Mouse (Mus musculus): ENCODE data around the gene Tcta.

DNA sequence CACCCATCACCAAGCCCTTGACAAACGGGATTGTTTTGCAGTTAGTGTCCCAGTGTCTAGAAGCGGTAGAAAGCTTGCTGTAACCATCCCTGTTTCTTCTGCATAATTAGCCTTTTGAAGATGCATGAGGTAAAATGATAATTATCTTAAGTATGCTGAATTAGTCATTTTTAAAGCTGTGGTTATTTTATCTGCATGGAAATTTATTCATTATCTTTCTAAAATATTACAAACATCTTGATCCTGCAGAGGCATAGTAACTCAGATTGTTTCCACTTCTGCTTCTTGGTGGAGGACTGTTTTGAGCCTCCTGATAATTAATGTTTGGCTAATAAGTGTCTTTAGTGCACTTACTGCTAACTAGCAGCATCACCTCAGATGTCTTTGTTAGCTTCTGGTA is 12.5 kb upstream of the Tcta start:
- no peak for TF ChIP-seq ZNF384 (IDR thresholded peaks at IDR 0.05; ENCODE audit: low read depth, low read length)
- TF ChIP-seq MXI1 (IDR thresholded peaks at IDR 0.05; ENCODE audit: low read depth, low read length), result no peak
- TF ChIP-seq MAX (IDR thresholded peaks at IDR 0.05; ENCODE audit: low read length), result no peak
- no peak for TF ChIP-seq KAT2A (IDR thresholded peaks at IDR 0.05; ENCODE audit: insufficient replicate concordance, low read length)
- TF ChIP-seq MYC (IDR thresholded peaks at IDR 0.05; ENCODE audit: low read depth, low read length), result no peak
- no peak for TF ChIP-seq MAZ (IDR thresholded peaks at IDR 0.05; ENCODE audit: low read depth, low read length)
